ENCODE assay signal across 9 mouse cellular contexts in genomic region chr6:125097951-125098350, GRCm38 (mm10). TPM values are rescaled to one million over a fixed set of nuclear protein-coding genes. Genes with fewer than 3 reads are reported as not detected.
DNase-seq lines count a peak whose midpoint lies in the region; ATAC-seq and TF ChIP-seq lines count a peak whose summit lies in the region.
"Had no signal": no experiment of that assay in that cellular context is flagged by ENCODE, and none has a peak within 500 bp of the region (broad histone marks: within the 10 kb centered on the region; RNA-seq: fewer than 3 reads in every experiment).

No protein-coding gene starts in this region.

- peak overlapping the region; percentile 97 for H3K9ac ChIP-seq in embryonic facial prominence, embryonic 12.5 days
- H3K9ac ChIP-seq in hindbrain, embryonic 16.5 days (ENCODE audit: low read depth, low read length), result peak overlapping the region; percentile 95
- peak overlapping the region; percentile 73 for H3K9ac ChIP-seq in midbrain, embryonic 16.5 days (ENCODE audit: low read depth, low read length)

- 55% methylated on average over 8 of the region's 8 CpGs for WGBS in embryonic facial prominence, embryonic 12.5 days
- 51% methylated on average over 8 of the region's 8 CpGs for WGBS in hindbrain, embryonic 16.5 days
- 39% methylated on average over 8 of the region's 8 CpGs for WGBS in midbrain, embryonic 16.5 days

- intact Hi-C loops in left cerebral cortex, postnatal 4 days (cut with DNase I), result no loop called here

- no peaks in the 10 kb centered on the region for H3K27me3 ChIP-seq in embryonic facial prominence, embryonic 12.5 days
- no peaks in the 10 kb centered on the region for H3K27me3 ChIP-seq in hindbrain, embryonic 16.5 days (replicated peaks; ENCODE audit: control insufficient read depth, insufficient read depth, low read length)
- H3K27me3 ChIP-seq in midbrain, embryonic 16.5 days (ENCODE audit: control insufficient read depth, insufficient read depth, low read depth, low read length), result no peaks in the 10 kb centered on the region

- no peak for DNase-seq in layer of hippocampus, adult 2 months (ENCODE audit: low spot score in 2 of 2)
- no peak for DNase-seq in layer of hippocampus, postnatal 14 days (ENCODE audit: low spot score in 2 of 2)
- DNase-seq in right cerebral cortex, adult 2 months (ENCODE audit: low spot score in 2 of 2), result no peak
- DNase-seq in frontal cortex, postnatal 10 days (ENCODE audit: low spot score in 2 of 2), result no peak
- DNase-seq in left cerebral cortex, postnatal 4 days, result no peak
- DNase-seq: kidney, adult 8-10 months had no signal

- no peaks in the 10 kb centered on the region for H3K9me3 ChIP-seq in embryonic facial prominence, embryonic 12.5 days
- H3K9me3 ChIP-seq in hindbrain, embryonic 16.5 days (ENCODE audit: control insufficient read depth, low read length), result no peaks in the 10 kb centered on the region
- H3K9me3 ChIP-seq in midbrain, embryonic 16.5 days (replicated peaks; ENCODE audit: control insufficient read depth, low read length, poor library complexity, severe bottlenecking), result no peaks in the 10 kb centered on the region

- peak overlapping the region; percentile 85 for H3K4me3 ChIP-seq in layer of hippocampus, adult 2 months
- peak overlapping the region; percentile 100 for H3K4me3 ChIP-seq in embryonic facial prominence, embryonic 12.5 days
- peak overlapping the region; percentile 86 for H3K4me3 ChIP-seq in hindbrain, embryonic 16.5 days (ENCODE audit: low read length)
- H3K4me3 ChIP-seq in midbrain, embryonic 16.5 days (ENCODE audit: low read depth, low read length), result peak overlapping the region; percentile 94

- peak overlapping the region; percentile 98 for H3K27ac ChIP-seq in layer of hippocampus, adult 2 months
- H3K27ac ChIP-seq in embryonic facial prominence, embryonic 12.5 days, result peak overlapping the region; percentile 43; the same call in 1 of the 2 replicates
- H3K27ac ChIP-seq in hindbrain, embryonic 16.5 days (ENCODE audit: low read depth, low read length), result no peak overlapping the region
- H3K27ac ChIP-seq in midbrain, embryonic 16.5 days (ENCODE audit: low read length), result no peak overlapping the region; the same call in 1 of the 2 replicates

- H3K4me2 ChIP-seq in embryonic facial prominence, embryonic 12.5 days (replicated peaks), result peak overlapping the region; percentile 88
- H3K4me2 ChIP-seq in hindbrain, embryonic 16.5 days (ENCODE audit: low read length), result peak overlapping the region; percentile 91
- H3K4me2 ChIP-seq in midbrain, embryonic 16.5 days (ENCODE audit: low read length), result peak overlapping the region; percentile 70

- H3K36me3 ChIP-seq in embryonic facial prominence, embryonic 12.5 days, result peaks cover 50% of the 10 kb centered on the region
- peaks cover 27% of the 10 kb centered on the region for H3K36me3 ChIP-seq in hindbrain, embryonic 16.5 days (ENCODE audit: control insufficient read depth, insufficient read depth, low read length)
- peaks cover 20% of the 10 kb centered on the region for H3K36me3 ChIP-seq in midbrain, embryonic 16.5 days (ENCODE audit: control insufficient read depth, insufficient read depth, low read length)

- peaks cover 33% of the 10 kb centered on the region for H3K4me1 ChIP-seq in embryonic facial prominence, embryonic 12.5 days
- peaks cover 35% of the 10 kb centered on the region for H3K4me1 ChIP-seq in hindbrain, embryonic 16.5 days (ENCODE audit: control insufficient read depth, insufficient read depth, low read depth, low read length)
- H3K4me1 ChIP-seq in midbrain, embryonic 16.5 days (ENCODE audit: control insufficient read depth, insufficient read depth, low read length), result peaks cover 29% of the 10 kb centered on the region

- ATAC-seq in embryonic facial prominence, embryonic 12.5 days (ENCODE audit: insufficient number of reproducible peaks, insufficient read depth, low FRiP score, low TSS enrichment), result no peak
- ATAC-seq in hindbrain, embryonic 16.5 days, result no peak
- ATAC-seq in midbrain, embryonic 16.5 days, result no peak

- no peak for TF ChIP-seq CTCF in layer of hippocampus, adult 2 months (conservative IDR thresholded peaks at IDR 0.05)

RNA-seq across cellular contexts. Expression of gene Chd4, which starts 2.2 kb away (rescaled TPM):
- 100 to 1,000 TPM; 176 to 185 TPM for total RNA-seq in layer of hippocampus, adult 2 months (2021)
- 100 to 1,000 TPM; 173 to 193 TPM for total RNA-seq in layer of hippocampus, postnatal 14 days (2021)
- polyA plus RNA-seq in embryonic facial prominence, embryonic 12.5 days (2016; fragmentation: Nextera tagmentation; extraction: Ambion mirVana), result 90.0 and 104 TPM in 2 replicates
- 66.6 and 68.4 TPM in 2 replicates for polyA plus RNA-seq in hindbrain, embryonic 16.5 days (2015; fragmentation: Nextera tagmentation; extraction: Ambion mirVana)
- 59.7 and 74.3 TPM in 2 replicates for polyA plus RNA-seq in midbrain, embryonic 16.5 days (2015; fragmentation: Nextera tagmentation; extraction: Ambion mirVana)
- 100 to 1,000 TPM; 173 to 175 TPM for total RNA-seq in left cerebral cortex, postnatal 4 days (2021)

RNA-seq across cellular contexts. Expression of gene Lpar5, which starts 30.2 kb away (rescaled TPM):
- total RNA-seq in layer of hippocampus, adult 2 months (2021), result 1 to 10 TPM in 1 of 2 experiments, under 1 TPM in 1; 0.61 to 1.1 TPM
- total RNA-seq in layer of hippocampus, postnatal 14 days (2021), result 1 to 10 TPM in 1 of 2 experiments, under 1 TPM in 1; 0.94 to 1.6 TPM
- 0.53 and 0.61 TPM in 2 replicates for polyA plus RNA-seq in embryonic facial prominence, embryonic 12.5 days (2016; fragmentation: Nextera tagmentation; extraction: Ambion mirVana)
- polyA plus RNA-seq in hindbrain, embryonic 16.5 days (2015; fragmentation: Nextera tagmentation; extraction: Ambion mirVana), result 0.36 and 0.85 TPM in 2 replicates
- polyA plus RNA-seq in midbrain, embryonic 16.5 days (2015; fragmentation: Nextera tagmentation; extraction: Ambion mirVana), result 0.45 and 0.60 TPM in 2 replicates
- total RNA-seq in left cerebral cortex, postnatal 4 days (2021), result 1 to 10 TPM; 1.3 TPM

RNA-seq across cellular contexts. Expression of gene Nop2, which starts 33.8 kb away (rescaled TPM):
- total RNA-seq in layer of hippocampus, adult 2 months (2021), result 10 to 100 TPM; 30.8 to 31.7 TPM
- 10 to 100 TPM; 29.2 to 30.5 TPM for total RNA-seq in layer of hippocampus, postnatal 14 days (2021)
- 68.0 and 70.1 TPM in 2 replicates for polyA plus RNA-seq in embryonic facial prominence, embryonic 12.5 days (2016; fragmentation: Nextera tagmentation; extraction: Ambion mirVana)
- 48.6 and 50.7 TPM in 2 replicates for polyA plus RNA-seq in hindbrain, embryonic 16.5 days (2015; fragmentation: Nextera tagmentation; extraction: Ambion mirVana)
- 49.2 and 49.3 TPM in 2 replicates for polyA plus RNA-seq in midbrain, embryonic 16.5 days (2015; fragmentation: Nextera tagmentation; extraction: Ambion mirVana)
- total RNA-seq in left cerebral cortex, postnatal 4 days (2021), result 10 to 100 TPM; 43.0 to 44.5 TPM

RNA-seq across cellular contexts. Expression of gene Iffo1, which starts 47.1 kb away (rescaled TPM):
- 10 to 100 TPM; 69.9 to 71.9 TPM for total RNA-seq in layer of hippocampus, adult 2 months (2021)
- total RNA-seq in layer of hippocampus, postnatal 14 days (2021), result 10 to 100 TPM; 64.7 to 73.2 TPM
- 19.1 and 24.0 TPM in 2 replicates for polyA plus RNA-seq in embryonic facial prominence, embryonic 12.5 days (2016; fragmentation: Nextera tagmentation; extraction: Ambion mirVana)
- 20.3 and 21.9 TPM in 2 replicates for polyA plus RNA-seq in hindbrain, embryonic 16.5 days (2015; fragmentation: Nextera tagmentation; extraction: Ambion mirVana)
- 21.1 and 21.2 TPM in 2 replicates for polyA plus RNA-seq in midbrain, embryonic 16.5 days (2015; fragmentation: Nextera tagmentation; extraction: Ambion mirVana)
- 10 to 100 TPM; 27.0 to 28.3 TPM for total RNA-seq in left cerebral cortex, postnatal 4 days (2021)

RNA-seq across cellular contexts. Expression of gene Acrbp, which starts 48.5 kb away (rescaled TPM):
- total RNA-seq in layer of hippocampus, adult 2 months (2021), result 10 to 100 TPM; 15.9 to 19.2 TPM
- 1 to 10 TPM; 6.2 to 8.1 TPM for total RNA-seq in layer of hippocampus, postnatal 14 days (2021)
- polyA plus RNA-seq in embryonic facial prominence, embryonic 12.5 days (2016; fragmentation: Nextera tagmentation; extraction: Ambion mirVana), result 17.6 and 21.0 TPM in 2 replicates
- polyA plus RNA-seq in hindbrain, embryonic 16.5 days (2015; fragmentation: Nextera tagmentation; extraction: Ambion mirVana), result 18.2 and 20.9 TPM in 2 replicates
- polyA plus RNA-seq in midbrain, embryonic 16.5 days (2015; fragmentation: Nextera tagmentation; extraction: Ambion mirVana), result 18.0 and 18.3 TPM in 2 replicates
- 10 to 100 TPM; 11.7 to 13.0 TPM for total RNA-seq in left cerebral cortex, postnatal 4 days (2021)

Comparison
In these comparisons a context has a peak if more than half of its experiments do, and no peak if none do; other contexts are left out.
1. H3K27ac ChIP-seq: peak in layer of hippocampus, adult 2 months (single experiment) and embryonic facial prominence, embryonic 12.5 days (single experiment); none in hindbrain, embryonic 16.5 days (single experiment) and midbrain, embryonic 16.5 days (single experiment).
2. Peak in every context shown above with its lines, with median percentiles within 50 percentile points of each other: H3K4me3 ChIP-seq, H3K4me2 ChIP-seq and H3K9ac ChIP-seq.